Mouse (Mus musculus) C2C12 (cell line): ENCODE data around the gene Actr5. TPM values are rescaled to one million over a fixed set of nuclear protein-coding genes. Genes with fewer than 3 reads are reported as not detected.

Experiments used
- H3K27me3 ChIP-seq: one replicate; pipeline ENCODE4 v1.6.1; 2011; ENCODE audit not compliant: control insufficient read depth, insufficient read depth, insufficient read length
- H3K36me3 ChIP-seq: one replicate; pipeline ENCODE4 v1.6.1; 2011; ENCODE audit not compliant: control insufficient read depth, insufficient read depth
- H3K4me3 ChIP-seq: one replicate; pipeline ENCODE4 v1.5.1; 2011; ENCODE audit warnings: mild to moderate bottlenecking, control low read depth; ENCODE audit not compliant: poor library complexity, insufficient read depth, severe bottlenecking
- H3K79me2 ChIP-seq: one replicate; pipeline ENCODE4 v1.6.1; 2011; ENCODE audit not compliant: control insufficient read depth, insufficient read depth
- H3K79me3 ChIP-seq: one replicate; pipeline ENCODE4 v1.6.1; 2011; ENCODE audit warnings: low read depth, control low read depth
- H3ac ChIP-seq: one replicate; pipeline ENCODE3; 2011; ENCODE audit warnings: low read depth; ENCODE audit not compliant: control insufficient read depth, insufficient read length
- CEBPB ChIP-seq: IDR thresholded peaks from one replicate; pipeline ENCODE4 v1.6.1; 2011; ENCODE audit warnings: low read depth, mild to moderate bottlenecking, control low read depth, moderate library complexity
- CTCF ChIP-seq: IDR thresholded peaks from one replicate; pipeline ENCODE4 v1.5.1; 2011; ENCODE audit not compliant: control insufficient read depth, insufficient read depth, insufficient read length
- FOSL1 ChIP-seq: IDR thresholded peaks from one replicate; pipeline ENCODE4 v1.8.0; 2011; ENCODE audit warnings: mild to moderate bottlenecking, low read length; ENCODE audit not compliant: poor library complexity, insufficient read depth, severe bottlenecking
- MAX ChIP-seq: IDR thresholded peaks from one replicate; pipeline ENCODE4 v1.6.1; 2011; ENCODE audit warnings: mild to moderate bottlenecking, control low read depth
- MYOD1 ChIP-seq: IDR thresholded peaks from one replicate; pipeline ENCODE4 v1.6.1; 2011; ENCODE audit warnings: low read depth; ENCODE audit not compliant: control insufficient read depth, insufficient read length
- MYOG ChIP-seq: IDR thresholded peaks from one replicate; pipeline ENCODE4 v1.6.1; 2011; ENCODE audit not compliant: control insufficient read depth, insufficient read length; ENCODE audit errors: extremely low read depth
- USF1 ChIP-seq: IDR thresholded peaks from one replicate; pipeline ENCODE4 v1.6.1; 2011; ENCODE audit warnings: low read depth, mild to moderate bottlenecking, control low read depth, moderate library complexity
- polyA plus RNA-seq: library from polyadenylated mRNA; unstranded; fragments of >200 nt; fragmentation: generic; extraction: Trizol; gene quantifications from one replicate; pipeline ENCODE4 v1.2.1, GENCODE M21; 2012; ENCODE audit warnings: missing spikeins

Actr5 gene
- polyA plus RNA-seq, 1 experiment, result 8.7 TPM

DNA sequence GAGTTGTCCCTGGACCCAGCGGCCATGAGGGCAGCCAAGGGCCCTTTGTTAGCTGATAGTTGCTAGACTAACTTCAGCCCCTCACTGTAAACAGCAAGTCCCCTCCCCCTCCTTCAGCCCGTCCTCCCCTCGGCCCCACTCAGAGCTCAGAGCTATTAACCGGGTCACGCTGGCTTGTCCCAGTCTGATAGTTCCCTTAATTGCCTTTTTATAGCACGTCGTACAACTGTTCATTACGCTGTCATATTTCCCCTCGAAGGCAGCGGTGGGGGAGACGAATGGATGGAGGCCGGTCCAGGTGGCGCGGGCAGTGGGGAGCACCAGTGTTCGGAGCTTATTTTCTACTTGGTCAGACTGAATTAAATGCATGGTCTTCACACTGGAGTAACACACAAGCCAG is 22.0 kb upstream of the Actr5 start:
- H3K27me3 ChIP-seq, result peaks cover 45% of the 10 kb centered on the region
- H3K4me3 ChIP-seq, result no peak overlapping the region
- TF ChIP-seq CEBPB (no peak), MYOG (no peak), USF1 (no peak), MAX (no peak), MYOD1 (no peak)
- H3K79me3 ChIP-seq, result no peaks in the 10 kb centered on the region
- no peak overlapping the region for H3ac ChIP-seq
- no peaks in the 10 kb centered on the region for H3K79me2 ChIP-seq
- no peaks in the 10 kb centered on the region for H3K36me3 ChIP-seq

DNA sequence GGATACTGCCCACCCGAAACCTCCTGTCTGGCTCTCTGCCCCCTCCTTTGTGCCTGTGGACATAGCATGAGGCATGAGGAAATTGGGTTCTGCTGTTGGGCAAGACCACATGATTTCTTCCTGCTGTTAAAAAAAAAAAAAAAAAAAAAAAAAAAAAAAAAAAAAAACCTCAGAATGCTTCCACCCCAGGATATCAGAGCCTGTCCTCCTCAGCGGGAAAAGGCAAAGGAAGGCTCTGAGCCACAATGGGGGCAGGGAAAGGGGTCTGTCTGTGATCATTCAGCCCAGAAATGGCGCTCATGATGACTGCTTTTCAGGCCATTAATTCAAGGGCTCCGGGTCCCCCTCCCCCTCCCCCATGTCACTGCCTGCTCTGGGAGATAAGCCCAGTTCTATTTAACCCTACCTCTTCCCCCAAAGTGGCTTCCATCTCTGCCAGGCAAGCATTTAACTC is 18.1 kb upstream of the Actr5 start:
- H3K36me3 ChIP-seq, result no peaks in the 10 kb centered on the region
- no peak overlapping the region for H3K4me3 ChIP-seq
- H3K27me3 ChIP-seq, result peaks cover 67% of the 10 kb centered on the region
- no peaks in the 10 kb centered on the region for H3K79me2 ChIP-seq
- H3K79me3 ChIP-seq, result no peaks in the 10 kb centered on the region
- no peak overlapping the region for H3ac ChIP-seq
- TF ChIP-seq CEBPB (no peak), USF1 (no peak), FOSL1 (no peak), MYOG (no peak), MAX (no peak), CTCF (no peak)

DNA sequence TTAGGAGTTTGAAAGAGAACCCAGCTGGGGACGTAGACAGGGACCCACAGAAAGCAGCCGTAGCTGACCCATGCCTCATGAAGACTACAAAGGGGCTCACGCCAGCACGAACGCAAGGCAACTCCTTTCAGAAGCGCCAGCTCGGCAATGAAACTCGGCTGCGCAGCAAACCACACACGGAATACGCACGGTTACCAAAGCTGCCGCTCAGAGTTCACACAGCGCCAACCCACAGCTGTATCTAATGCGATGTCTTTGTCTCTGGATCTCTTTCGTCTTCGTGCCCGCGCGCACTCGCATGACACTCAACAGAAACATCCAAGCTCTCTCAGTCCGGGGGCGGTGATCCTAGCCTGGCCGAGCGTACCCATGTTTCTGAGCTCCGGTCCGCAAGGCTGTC is 15.0 kb upstream of the Actr5 start:
- Histone ChIP-seq H3K27me3 (peaks cover 80% of the 10 kb centered on the region), H3ac (no peak overlapping the region), H3K4me3 (no peak overlapping the region), H3K79me2 (no peaks in the 10 kb centered on the region), H3K79me3 (no peaks in the 10 kb centered on the region), H3K36me3 (no peaks in the 10 kb centered on the region)
- TF ChIP-seq CEBPB (no peak), FOSL1 (no peak), MYOD1 (no peak), USF1 (no peak), MYOG (no peak), CTCF (no peak), MAX (no peak)

DNA sequence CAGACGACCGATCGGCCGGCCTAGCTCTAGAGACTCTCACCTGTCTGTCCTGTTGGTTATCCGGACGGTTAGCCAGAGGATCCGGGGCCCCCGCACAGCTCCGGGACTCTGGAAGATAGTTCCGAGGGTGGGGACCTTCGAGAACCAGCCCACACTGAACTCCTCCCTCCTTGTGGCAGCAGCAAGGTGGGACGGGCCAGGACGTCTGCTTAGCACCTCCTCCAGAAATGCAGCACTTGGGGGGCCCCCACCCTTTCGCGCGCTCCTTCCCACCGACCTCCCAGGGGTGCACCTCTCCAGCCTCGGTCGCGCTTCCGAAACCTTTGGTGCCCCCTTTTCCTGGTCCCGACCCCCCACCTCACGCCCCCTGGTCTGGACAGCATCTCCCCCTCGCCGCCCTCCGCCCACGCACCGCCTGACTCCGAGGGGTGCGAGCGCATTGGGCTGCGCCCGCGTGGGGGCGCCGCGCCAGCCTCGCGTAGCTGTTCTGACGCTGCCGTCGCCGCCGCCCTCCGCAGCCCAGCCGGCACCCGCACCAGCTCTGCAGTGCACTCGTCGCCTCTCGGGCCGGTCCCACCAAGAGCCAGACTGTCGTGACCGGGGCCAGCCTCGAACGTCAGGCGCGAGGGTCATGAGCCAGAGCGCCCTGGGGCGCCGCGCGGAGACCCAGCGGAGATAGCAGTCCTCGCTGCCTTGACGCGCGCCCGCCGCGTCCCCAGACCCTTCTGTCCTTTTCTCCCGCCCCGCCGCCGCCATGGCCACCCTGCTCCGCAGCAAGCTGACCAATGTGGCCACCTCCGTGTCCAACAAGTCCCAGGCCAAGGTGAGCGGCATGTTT is 14.0 kb upstream of the Actr5 start, which contains the start of gene Slc32a1:
Slc32a1 (plus strand) TSS at position 280 of the 838 bp plus-strand sequence.
- Histone ChIP-seq H3K79me3 (no peaks in the 10 kb centered on the region), H3K36me3 (no peaks in the 10 kb centered on the region), H3ac (no peak within 1 kb of the TSS), H3K4me3 (no peak within 1 kb of the TSS), H3K79me2 (no peaks in the 10 kb centered on the region), H3K27me3 (peaks cover 90% of the 10 kb centered on the region)
- TF ChIP-seq CTCF (no peak), USF1 (no peak), MYOG (no peak)

DNA sequence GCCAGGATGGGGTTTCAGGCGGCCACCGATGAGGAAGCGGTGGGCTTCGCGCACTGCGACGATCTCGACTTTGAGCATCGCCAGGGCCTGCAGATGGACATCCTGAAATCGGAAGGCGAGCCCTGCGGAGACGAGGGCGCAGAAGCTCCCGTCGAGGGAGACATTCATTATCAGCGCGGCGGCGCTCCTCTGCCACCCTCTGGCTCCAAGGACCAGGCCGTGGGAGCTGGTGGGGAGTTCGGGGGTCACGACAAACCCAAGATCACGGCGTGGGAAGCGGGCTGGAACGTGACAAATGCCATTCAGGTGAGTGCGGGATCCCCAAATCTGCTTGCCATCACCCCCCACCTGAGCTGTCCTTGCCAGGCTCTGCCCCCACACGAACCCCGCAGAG is 13.4 kb upstream of the Actr5 start:
- Histone ChIP-seq H3K36me3 (no peaks in the 10 kb centered on the region), H3K79me3 (no peaks in the 10 kb centered on the region), H3K79me2 (no peaks in the 10 kb centered on the region), H3ac (no peak overlapping the region), H3K27me3 (peaks cover 92% of the 10 kb centered on the region), H3K4me3 (no peak overlapping the region)
- TF ChIP-seq MYOG (no peak), MAX (no peak), CEBPB (no peak), FOSL1 (no peak), MYOD1 (no peak), CTCF (no peak), USF1 (no peak)

DNA sequence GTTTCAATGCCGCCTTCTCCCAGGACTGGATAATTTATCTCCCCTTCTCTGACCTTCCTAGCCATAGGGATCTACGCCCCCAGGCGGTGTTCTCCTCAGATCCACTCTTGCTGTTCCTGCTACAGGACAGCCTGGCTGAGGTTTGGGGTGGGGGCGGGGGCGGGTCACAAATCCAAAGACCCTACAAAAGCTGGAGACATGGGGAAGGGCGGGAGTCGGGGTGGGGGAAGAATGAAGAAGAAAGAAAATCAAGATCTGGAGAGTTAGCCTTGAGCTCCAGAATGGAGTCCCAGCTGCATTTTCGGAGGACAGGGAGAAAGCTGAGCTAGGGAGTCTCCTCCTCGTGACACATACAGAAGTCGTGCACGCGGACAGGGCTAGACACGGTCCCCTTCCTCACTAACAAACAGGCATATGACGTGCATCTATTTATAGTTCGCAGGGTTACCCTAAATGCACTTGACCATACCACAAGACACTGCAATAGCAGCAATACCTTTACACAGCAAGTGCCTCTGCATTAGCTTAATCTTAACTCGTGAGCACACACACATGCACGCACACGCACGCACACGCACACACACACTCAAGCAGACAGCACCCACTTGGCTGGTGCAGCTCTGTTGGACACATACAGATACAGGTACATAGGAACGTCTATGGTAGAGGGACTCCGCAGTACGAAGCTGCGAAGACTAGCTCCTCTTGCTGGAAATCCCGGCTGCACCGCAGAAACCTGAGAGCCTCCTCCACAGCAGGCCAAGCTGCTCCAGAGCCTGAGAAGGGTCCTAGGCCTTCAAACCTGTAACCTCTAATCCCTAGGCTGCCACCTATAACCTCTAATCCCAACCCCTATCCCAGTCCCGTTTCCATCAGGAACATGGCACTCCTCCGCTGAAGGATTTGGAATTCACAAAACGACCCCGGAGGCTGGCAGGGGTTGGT is 12.7 kb upstream of the Actr5 start:
- no peak overlapping the region for H3ac ChIP-seq
- no peak overlapping the region for H3K4me3 ChIP-seq
- no peaks in the 10 kb centered on the region for H3K79me3 ChIP-seq
- peaks cover 94% of the 10 kb centered on the region for H3K27me3 ChIP-seq
- no peaks in the 10 kb centered on the region for H3K79me2 ChIP-seq
- no peaks in the 10 kb centered on the region for H3K36me3 ChIP-seq
- TF ChIP-seq FOSL1, result no peak
